Comparison of ENCODE assay signal across 14 mouse cellular contexts in genomic region chr10:62544316-62544715, GRCm38 (mm10). TPM values are rescaled to one million over a fixed set of nuclear protein-coding genes. Genes with fewer than 3 reads are reported as not detected.
DNase-seq lines count a peak whose midpoint lies in the region; ATAC-seq and TF ChIP-seq lines count a peak whose summit lies in the region.
"Had no signal": no experiment of that assay in that cellular context is flagged by ENCODE, and none has a peak within 500 bp of the region (broad histone marks: within the 10 kb centered on the region; RNA-seq: fewer than 3 reads in every experiment).

No protein-coding gene starts in this region.

- 72% methylated on average over 4 of the region's 4 CpGs for WGBS in heart, embryonic 16.5 days
- WGBS in bone marrow, adult 2 months: 60% methylated on average over 4 of the region's 4 CpGs
- WGBS in small intestine, adult 2 months: 83% methylated on average over 4 of the region's 4 CpGs
- WGBS in midbrain, embryonic 14.5 days: 93% methylated on average over 4 of the region's 4 CpGs
- 91% methylated on average over 4 of the region's 4 CpGs for WGBS in intestine, postnatal 0 days

- no peak for TF ChIP-seq POLR2A in bone marrow, adult 2 months (IDR thresholded peaks at IDR 0.05; ENCODE audit: borderline replicate concordance, control insufficient read depth, low read depth, low read length)
- TF ChIP-seq POLR2A in small intestine, adult 2 months (IDR thresholded peaks at IDR 0.05; ENCODE audit: low read depth, low read length): no peak

- no peak overlapping the region for H3K9ac ChIP-seq in heart, embryonic 16.5 days (ENCODE audit: low read length)
- no peak overlapping the region for H3K9ac ChIP-seq in midbrain, embryonic 14.5 days (replicated peaks; ENCODE audit: low read length)
- H3K9ac ChIP-seq in intestine, postnatal 0 days (ENCODE audit: low read depth, low read length): no peak overlapping the region
- H3K9ac ChIP-seq: hindbrain, embryonic 13.5 days had no signal

- H3K36me3 ChIP-seq in heart, embryonic 16.5 days (ENCODE audit: control insufficient read depth, insufficient read depth): no peaks in the 10 kb centered on the region
- no peaks in the 10 kb centered on the region for H3K36me3 ChIP-seq in small intestine, adult 2 months (ENCODE audit: control insufficient read depth, insufficient read depth, low read length)
- H3K36me3 ChIP-seq in midbrain, embryonic 14.5 days (ENCODE audit: control insufficient read depth, insufficient read depth, low read length): no peaks in the 10 kb centered on the region
- no peaks in the 10 kb centered on the region for H3K36me3 ChIP-seq in intestine, postnatal 0 days (ENCODE audit: control insufficient read depth, insufficient read depth)
- H3K36me3 ChIP-seq: forebrain, embryonic 10.5 days; hindbrain, embryonic 13.5 days had no signal

- ATAC-seq in heart, embryonic 16.5 days (replicated peaks; ENCODE audit: extremely low read depth, insufficient read depth, low FRiP score): no peak
- ATAC-seq in midbrain, embryonic 14.5 days (ENCODE audit: low FRiP score, low TSS enrichment): no peak
- ATAC-seq in intestine, postnatal 0 days: no peak

- H3K9me3 ChIP-seq in heart, embryonic 16.5 days (replicated peaks; ENCODE audit: control insufficient read depth, low read length): no peaks in the 10 kb centered on the region
- H3K9me3 ChIP-seq in midbrain, embryonic 14.5 days (ENCODE audit: control insufficient read depth, low read length): no peaks in the 10 kb centered on the region
- no peaks in the 10 kb centered on the region for H3K9me3 ChIP-seq in intestine, postnatal 0 days (ENCODE audit: control insufficient read depth)
- H3K9me3 ChIP-seq: forebrain, embryonic 10.5 days; hindbrain, embryonic 13.5 days had no signal

- no peaks in the 10 kb centered on the region for H3K4me1 ChIP-seq in heart, embryonic 16.5 days (ENCODE audit: control insufficient read depth, insufficient read depth, low read length)
- H3K4me1 ChIP-seq in bone marrow, adult 2 months (ENCODE audit: control insufficient read depth, insufficient read depth, low read length): peaks cover 4% of the 10 kb centered on the region
- H3K4me1 ChIP-seq in small intestine, adult 2 months (ENCODE audit: control insufficient read depth, insufficient read depth, insufficient read length, low read length): no peaks in the 10 kb centered on the region
- H3K4me1 ChIP-seq in midbrain, embryonic 14.5 days (ENCODE audit: control insufficient read depth, insufficient read depth, low read length): no peaks in the 10 kb centered on the region
- no peaks in the 10 kb centered on the region for H3K4me1 ChIP-seq in intestine, postnatal 0 days (replicated peaks; ENCODE audit: control insufficient read depth, insufficient read depth, low read length)
- H3K4me1 ChIP-seq: forebrain, embryonic 10.5 days; hindbrain, embryonic 13.5 days had no signal

- no peak for DNase-seq in heart, adult 8-10 months (ENCODE audit: low spot score)
- DNase-seq in B cell, adult 2 months: peak; percentile 36 to 43
- no peak for DNase-seq in midbrain, embryonic 14.5 days
- DNase-seq in c-Kit-positive CD71-positive TER-119-positive erythroid progenitor cells, embryonic 14.5 days (ENCODE audit: low spot score): no peak
- DNase-seq: cerebellum, adult 18-20 months; gastrocnemius, postnatal 14 days; kidney, adult 11 months; kidney, postnatal 25 days had no signal

- peak; percentile 29; the same call in 1 of the 2 replicates for TF ChIP-seq CTCF in bone marrow, adult 2 months (IDR thresholded peaks at IDR 0.05; ENCODE audit: control insufficient read depth, insufficient read depth, low read length)
- no peak for TF ChIP-seq CTCF in small intestine, adult 2 months (IDR thresholded peaks at IDR 0.05; ENCODE audit: extremely low read depth, insufficient read length, insufficient replicate concordance, low read depth, low read length)
- no peak for TF ChIP-seq CTCF in intestine, postnatal 0 days (IDR thresholded peaks at IDR 0.05; ENCODE audit: low read depth)

- no peaks in the 10 kb centered on the region for H3K27me3 ChIP-seq in heart, embryonic 16.5 days (ENCODE audit: control insufficient read depth, insufficient read depth, low read length)
- no peaks in the 10 kb centered on the region for H3K27me3 ChIP-seq in small intestine, adult 2 months (ENCODE audit: control insufficient read depth, insufficient read depth, low read length)
- no peaks in the 10 kb centered on the region for H3K27me3 ChIP-seq in midbrain, embryonic 14.5 days (ENCODE audit: control insufficient read depth, insufficient read depth, low read length)
- H3K27me3 ChIP-seq in intestine, postnatal 0 days (replicated peaks; ENCODE audit: control insufficient read depth, insufficient read depth, low read length): no peaks in the 10 kb centered on the region
- H3K27me3 ChIP-seq: hindbrain, embryonic 13.5 days had no signal

- no peak overlapping the region for H3K4me3 ChIP-seq in heart, embryonic 16.5 days (ENCODE audit: low read length)
- no peak overlapping the region for H3K4me3 ChIP-seq in bone marrow, adult 2 months (replicated peaks; ENCODE audit: control insufficient read depth, low read depth, low read length)
- H3K4me3 ChIP-seq in small intestine, adult 2 months (ENCODE audit: low read depth, low read length): no peak overlapping the region
- no peak overlapping the region for H3K4me3 ChIP-seq in midbrain, embryonic 14.5 days (replicated peaks; ENCODE audit: low read depth, low read length)
- H3K4me3 ChIP-seq in intestine, postnatal 0 days (ENCODE audit: low read depth, low read length): no peak overlapping the region
- H3K4me3 ChIP-seq: forebrain, embryonic 10.5 days; hindbrain, embryonic 13.5 days had no signal

- peak overlapping the region; percentile 61; the same call in 1 of the 2 replicates for H3K27ac ChIP-seq in heart, embryonic 16.5 days (ENCODE audit: low read length)
- H3K27ac ChIP-seq in bone marrow, adult 2 months (ENCODE audit: control insufficient read depth, insufficient read depth, low read depth, low read length, poor library complexity): peak overlapping the region; percentile 92
- peak overlapping the region; percentile 84; the same call in 1 of the 2 replicates for H3K27ac ChIP-seq in small intestine, adult 2 months (ENCODE audit: insufficient read depth, low read depth, low read length)
- H3K27ac ChIP-seq in midbrain, embryonic 14.5 days (replicated peaks; ENCODE audit: low read depth, low read length): no peak overlapping the region
- no peak overlapping the region; the same call in 1 of the 2 replicates for H3K27ac ChIP-seq in intestine, postnatal 0 days (ENCODE audit: low read depth, low read length)
- H3K27ac ChIP-seq: forebrain, embryonic 10.5 days; hindbrain, embryonic 13.5 days had no signal

- no peak overlapping the region for H3K4me2 ChIP-seq in heart, embryonic 16.5 days (ENCODE audit: low read depth, low read length)
- no peak overlapping the region for H3K4me2 ChIP-seq in midbrain, embryonic 14.5 days (ENCODE audit: low read length)
- H3K4me2 ChIP-seq in intestine, postnatal 0 days (replicated peaks; ENCODE audit: low read depth): no peak overlapping the region
- H3K4me2 ChIP-seq: hindbrain, embryonic 13.5 days had no signal

RNA-seq across cellular contexts. Expression of gene Srgn, which starts 17.1 kb away (rescaled TPM):
- polyA plus RNA-seq in heart, embryonic 16.5 days (2015; fragmentation: Nextera tagmentation; extraction: Ambion mirVana): 18.6 and 28.8 TPM in 2 replicates
- total RNA-seq in heart, adult 8-10 months (2022): 10 to 100 TPM; 36.1 to 45.8 (median 37.8) TPM
- 68.7 and 72.9 TPM in 2 replicates for polyA plus RNA-seq in bone marrow, adult 2 months (2011; ENCODE audit: insufficient read depth, insufficient read length, low replicate concordance, missing spikeins)
- 6.5 and 8.2 TPM in 2 replicates for polyA plus RNA-seq in small intestine, adult 2 months (2012; rRNA removed)
- 5.4 and 11.4 TPM in 2 replicates for polyA plus RNA-seq in midbrain, embryonic 14.5 days (2014; fragmentation: Nextera tagmentation; extraction: Ambion mirVana)
- 18.9 and 21.6 TPM in 2 replicates for polyA plus RNA-seq in intestine, postnatal 0 days (2015; fragmentation: Nextera tagmentation; extraction: Ambion mirVana)

RNA-seq across cellular contexts. Expression of gene Kif1bp, which starts 33.9 kb away (rescaled TPM):
- polyA plus RNA-seq in heart, embryonic 16.5 days (2015; fragmentation: Nextera tagmentation; extraction: Ambion mirVana): 28.5 and 29.1 TPM in 2 replicates
- total RNA-seq in heart, adult 8-10 months (2022): 10 to 100 TPM; 43.5 to 46.8 (median 44.8) TPM
- 6.1 TPM in 2 replicates for polyA plus RNA-seq in bone marrow, adult 2 months (2011; ENCODE audit: insufficient read depth, insufficient read length, low replicate concordance, missing spikeins)
- polyA plus RNA-seq in small intestine, adult 2 months (2012; rRNA removed): 21.0 and 21.2 TPM in 2 replicates
- 75.3 and 85.3 TPM in 2 replicates for polyA plus RNA-seq in midbrain, embryonic 14.5 days (2014; fragmentation: Nextera tagmentation; extraction: Ambion mirVana)
- polyA plus RNA-seq in intestine, postnatal 0 days (2015; fragmentation: Nextera tagmentation; extraction: Ambion mirVana): 21.7 and 23.2 TPM in 2 replicates

RNA-seq across cellular contexts. Expression of gene Vps26a, which starts 57.7 kb away (rescaled TPM):
- 73.4 and 80.2 TPM in 2 replicates for polyA plus RNA-seq in heart, embryonic 16.5 days (2015; fragmentation: Nextera tagmentation; extraction: Ambion mirVana)
- total RNA-seq in heart, adult 8-10 months (2022): 10 to 100 TPM; 42.9 to 55.6 (median 50.1) TPM
- polyA plus RNA-seq in bone marrow, adult 2 months (2011; ENCODE audit: insufficient read depth, insufficient read length, low replicate concordance, missing spikeins): 13.6 and 26.5 TPM in 2 replicates
- polyA plus RNA-seq in small intestine, adult 2 months (2012; rRNA removed): 1.3 and 3.2 TPM in 2 replicates
- 54.2 and 65.0 TPM in 2 replicates for polyA plus RNA-seq in midbrain, embryonic 14.5 days (2014; fragmentation: Nextera tagmentation; extraction: Ambion mirVana)
- 102 and 116 TPM in 2 replicates for polyA plus RNA-seq in intestine, postnatal 0 days (2015; fragmentation: Nextera tagmentation; extraction: Ambion mirVana)

RNA-seq across cellular contexts. Expression of gene Ddx21, which starts 57.8 kb away (rescaled TPM):
- 11.0 and 13.4 TPM in 2 replicates for polyA plus RNA-seq in heart, embryonic 16.5 days (2015; fragmentation: Nextera tagmentation; extraction: Ambion mirVana)
- total RNA-seq in heart, adult 8-10 months (2022): 10 to 100 TPM; 27.4 to 31.3 (median 29.2) TPM
- polyA plus RNA-seq in bone marrow, adult 2 months (2011; ENCODE audit: insufficient read depth, insufficient read length, low replicate concordance, missing spikeins): 22.0 and 36.6 TPM in 2 replicates
- polyA plus RNA-seq in small intestine, adult 2 months (2012; rRNA removed): 1.9 and 2.3 TPM in 2 replicates
- 16.8 and 23.7 TPM in 2 replicates for polyA plus RNA-seq in midbrain, embryonic 14.5 days (2014; fragmentation: Nextera tagmentation; extraction: Ambion mirVana)
- polyA plus RNA-seq in intestine, postnatal 0 days (2015; fragmentation: Nextera tagmentation; extraction: Ambion mirVana): 9.6 and 11.1 TPM in 2 replicates

Comparison
In these comparisons a context has a peak if more than half of its experiments do, and no peak if none do; other contexts are left out.
1. H3K27ac ChIP-seq: peak in heart, embryonic 16.5 days (single experiment), bone marrow, adult 2 months (single experiment) and small intestine, adult 2 months (single experiment); none in midbrain, embryonic 14.5 days (single experiment) and intestine, postnatal 0 days (single experiment).
2. DNase-seq: peak in B cell, adult 2 months (2 of 2); none in heart, adult 8-10 months (single experiment), midbrain, embryonic 14.5 days (single experiment) and c-Kit-positive CD71-positive TER-119-positive erythroid progenitor cells, embryonic 14.5 days (single experiment).